Mouse (Mus musculus): Measurements from ENCODE around the gene Jph4.

- no peak for TF ChIP-seq POLR2A (IDR thresholded peaks at IDR 0.05; ENCODE audit: low read depth, low read length)
- TF ChIP-seq CTCF (IDR thresholded peaks at IDR 0.05; ENCODE audit: extremely low read depth, insufficient read depth, insufficient read length, insufficient replicate concordance), result no peak
These were observed 2.1 kb upstream of the Jph4 start for GRCm38 (mm10) chr14:55118852-55119251.

Measured in spleen, adult 2 months (tissue).